Mouse (Mus musculus) layer of hippocampus, adult 9-11 months (tissue): ENCODE results near the gene Mfsd13b.
"Not testable (repeated sequence)": the region's sequence is repeated elsewhere in the genome, so short reads cannot be mapped to it uniquely, and the experiment has no call there.

Source experiments
- DNase-seq: peaks from one replicate; pipeline ENCODE4 v3.0.0; 2022

The Mfsd13b gene

GRCm38 (mm10) chr7:120982200-120982841 lies at the start of gene Mfsd13b, which contains the start of gene Cdr2:
Mfsd13b (plus strand) TSS chr7:120982509.
Cdr2 (minus strand) TSS chr7:120982312.
- DNase-seq = peak; percentile 95

- no peak for DNase-seq
Observed at GRCm38 (mm10) chr7:120933110-120933509, 49.2 kb upstream of the Mfsd13b start.

- DNase-seq = no peak
Observed at GRCm38 (mm10) chr7:120933680-120934195, 48.6 kb upstream of the Mfsd13b start.

- no peak for DNase-seq
Observed at GRCm38 (mm10) chr7:120934716-120935115, 47.6 kb upstream of the Mfsd13b start.

- DNase-seq = no peak
Observed at GRCm38 (mm10) chr7:120936522-120936921, 45.8 kb upstream of the Mfsd13b start.

- DNase-seq = no peak
Observed at GRCm38 (mm10) chr7:120938206-120938605, 44.1 kb upstream of the Mfsd13b start.

- DNase-seq = peak; percentile 73
Observed at GRCm38 (mm10) chr7:120940343-120940742, 42.0 kb upstream of the Mfsd13b start.

- DNase-seq = no peak
Observed at GRCm38 (mm10) chr7:120941214-120941613, 41.1 kb upstream of the Mfsd13b start.

GRCm38 (mm10) chr7:120942506-120942905 lies 39.8 kb upstream of the Mfsd13b start:
- no peak for DNase-seq

- no peak for DNase-seq
Observed at GRCm38 (mm10) chr7:120943936-120944509, 38.3 kb upstream of the Mfsd13b start.

GRCm38 (mm10) chr7:120953591-120953990 lies 28.7 kb upstream of the Mfsd13b start:
- DNase-seq = not testable (repeated sequence)

- DNase-seq = no peak
Observed at GRCm38 (mm10) chr7:120960116-120960515, 22.2 kb upstream of the Mfsd13b start.

GRCm38 (mm10) chr7:120960601-120961000 lies 21.7 kb upstream of the Mfsd13b start:
- DNase-seq = no peak

- DNase-seq = no peak
Observed at GRCm38 (mm10) chr7:120961893-120962292, 20.4 kb upstream of the Mfsd13b start.

GRCm38 (mm10) chr7:120963126-120963525 lies 19.2 kb upstream of the Mfsd13b start:
- no peak for DNase-seq

- no peak for DNase-seq
Observed at GRCm38 (mm10) chr7:120969221-120969620, 13.1 kb upstream of the Mfsd13b start.

- DNase-seq = no peak
Observed at GRCm38 (mm10) chr7:120970112-120970511, 12.2 kb upstream of the Mfsd13b start.

GRCm38 (mm10) chr7:120972471-120972870 lies 9.8 kb upstream of the Mfsd13b start:
- DNase-seq = not testable (repeated sequence)

GRCm38 (mm10) chr7:120974001-120974400 lies 8.3 kb upstream of the Mfsd13b start:
- no peak for DNase-seq

- no peak for DNase-seq
Observed at GRCm38 (mm10) chr7:120977063-120977462, 5.2 kb upstream of the Mfsd13b start.

GRCm38 (mm10) chr7:120980041-120980440 lies 2.3 kb upstream of the Mfsd13b start:
- DNase-seq = no peak

GRCm38 (mm10) chr7:120980931-120981924 lies 1.1 kb upstream of the Mfsd13b start:
- no peak for DNase-seq

GRCm38 (mm10) chr7:120982968-120983367 lies 659 bp downstream of the Mfsd13b start:
- DNase-seq = no peak
